Mouse (Mus musculus): ENCODE results near the gene Nfkbid.

Gene Nfkbid

DNA sequence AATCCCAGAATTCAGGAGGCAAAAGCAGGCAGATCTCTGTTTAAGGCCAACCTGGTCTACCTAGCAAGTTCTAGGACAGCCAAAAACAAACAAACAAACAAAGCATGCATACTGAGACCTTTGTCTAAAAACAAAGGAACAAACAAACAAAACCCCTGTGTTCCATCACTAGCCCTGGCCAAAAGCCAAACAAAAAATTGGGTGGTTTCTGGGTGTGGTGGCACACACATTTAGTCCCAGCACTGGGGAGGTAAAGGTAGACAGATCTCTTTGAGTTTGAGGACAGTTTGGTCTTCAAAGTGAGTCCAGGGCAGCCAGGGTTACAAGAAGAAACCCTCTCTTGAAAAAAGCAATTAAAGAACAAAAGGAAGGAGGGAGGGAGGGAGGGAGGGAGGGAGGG is 7.8 kb downstream of the Nfkbid start:
- DNase-seq (ENCODE audit: low read depth, low spot score) = no peak

DNA sequence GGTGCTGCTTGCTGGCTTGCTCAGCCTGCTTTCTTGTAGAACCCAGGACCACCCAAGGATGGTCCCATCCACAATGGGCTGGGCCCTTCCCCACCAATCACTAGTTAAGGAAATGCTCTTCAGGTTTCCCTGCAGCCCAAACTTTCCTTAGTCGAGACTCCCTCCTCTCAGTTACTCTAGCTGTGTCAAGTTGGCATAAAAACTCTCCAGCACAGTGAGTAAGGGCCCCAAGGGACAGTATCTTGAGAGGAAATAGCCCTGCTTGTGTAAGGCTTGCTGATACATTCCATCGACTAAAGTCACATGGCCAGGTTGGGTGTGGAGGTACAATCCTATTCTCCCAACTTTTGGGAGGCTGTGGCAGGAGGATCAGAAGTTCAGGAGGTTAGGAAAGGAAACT is 8.7 kb downstream of the Nfkbid start:
- no peak for DNase-seq (ENCODE audit: low read depth, low spot score)

DNA sequence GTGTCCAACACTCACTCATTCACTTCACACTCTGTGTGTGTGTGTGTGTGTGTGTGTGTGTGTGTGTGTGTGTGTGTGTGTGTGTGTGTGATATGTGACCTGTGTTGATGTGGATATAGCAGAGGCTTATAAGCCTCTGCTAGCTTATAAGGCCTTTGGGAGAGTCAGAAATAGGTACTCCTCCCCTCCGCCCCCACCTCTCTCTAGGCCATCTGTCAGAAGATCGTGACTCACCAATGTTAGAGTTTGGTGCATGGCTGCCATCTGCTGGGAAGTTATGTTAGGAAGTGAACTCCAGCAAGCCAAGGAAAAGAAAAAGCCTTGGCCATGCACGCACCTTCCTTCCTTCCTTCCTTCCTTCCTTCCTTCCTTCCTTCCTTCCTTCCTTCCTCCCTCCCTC is 10.3 kb downstream of the Nfkbid start:
- peak; percentile 38 for DNase-seq (ENCODE audit: low read depth, low spot score)

DNA sequence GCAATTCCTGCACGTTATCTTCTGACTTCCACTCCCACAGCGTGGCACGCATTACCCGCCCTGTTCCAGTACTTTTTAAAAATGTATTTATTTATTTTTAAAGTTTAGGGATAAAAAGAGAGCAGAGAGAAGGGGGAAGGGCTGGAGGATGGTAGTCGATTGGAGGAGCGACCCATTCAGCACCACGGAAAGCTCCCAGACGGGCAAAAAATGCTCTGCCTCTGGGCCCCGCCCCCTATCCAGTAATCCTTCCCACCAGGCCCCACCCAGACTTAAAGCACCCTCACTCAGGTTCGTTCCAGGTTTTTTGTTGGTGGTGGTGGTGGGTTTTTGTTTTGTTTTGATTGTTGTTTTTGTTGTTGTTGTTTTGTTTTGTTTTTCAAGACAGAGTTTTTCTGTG is 12.7 kb downstream of the Nfkbid start:
- DNase-seq (ENCODE audit: low read depth, low spot score) = no peak

DNA sequence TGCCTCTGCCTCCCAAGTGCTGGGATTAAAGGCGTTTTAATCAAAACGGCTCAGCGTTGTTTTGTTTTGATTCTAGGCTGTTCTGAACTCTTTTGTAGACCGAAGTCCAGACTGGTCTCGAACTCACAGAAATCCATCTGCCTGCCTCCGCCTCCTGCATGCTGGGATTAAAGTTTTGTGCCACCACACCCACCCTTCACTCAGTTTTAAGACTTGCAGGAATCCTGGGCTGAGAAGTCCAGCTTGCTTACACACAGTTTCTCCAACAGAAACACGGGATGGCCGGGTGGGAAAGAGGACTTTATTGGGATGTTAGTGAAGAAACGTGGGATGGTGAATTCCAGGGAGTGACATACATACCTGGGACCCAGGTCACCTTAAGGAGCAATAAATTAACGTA is 13.2 kb downstream of the Nfkbid start:
- DNase-seq (ENCODE audit: low read depth, low spot score) = no peak

DNA sequence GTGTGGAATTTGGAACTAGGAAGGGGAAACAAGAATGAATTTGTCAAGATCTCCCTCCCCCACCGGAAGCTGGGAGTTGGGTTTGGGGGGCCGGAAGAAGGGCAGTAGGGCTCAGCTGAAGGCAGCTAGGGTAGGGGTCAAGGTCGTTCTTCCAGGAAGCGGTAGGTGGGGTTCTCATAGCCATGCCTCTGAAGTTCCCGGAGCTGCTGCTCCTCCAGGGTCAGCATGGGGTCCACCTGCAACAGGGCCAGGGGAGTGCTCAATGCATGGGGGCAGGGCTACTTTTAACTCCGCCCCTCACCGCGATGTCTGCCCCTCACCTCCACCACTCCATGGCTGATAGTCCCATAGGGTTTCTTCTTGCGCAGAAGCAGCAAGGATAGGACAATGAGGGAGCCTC is 13.6 kb downstream of the Nfkbid start:
- no peak for DNase-seq (ENCODE audit: low read depth, low spot score)

DNA sequence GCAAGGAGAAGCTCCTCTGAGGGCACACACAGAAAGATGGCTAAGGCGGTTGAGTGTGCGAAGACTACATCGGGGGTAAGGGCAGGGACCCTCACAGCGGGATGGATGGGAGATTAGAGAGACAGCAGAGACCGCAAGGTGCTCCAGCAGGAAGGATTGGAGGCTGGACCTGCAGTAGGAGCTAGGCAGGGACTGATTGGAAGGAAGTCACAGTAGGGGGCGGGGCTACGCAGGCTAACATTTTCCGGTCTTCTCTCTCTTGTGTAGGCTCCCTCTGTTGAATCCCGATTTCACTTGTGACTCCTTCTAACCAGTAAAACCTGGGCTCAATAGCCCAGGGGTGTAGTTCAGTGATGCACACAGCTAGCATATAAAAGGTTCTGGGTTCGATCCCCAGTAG is 15.3 kb downstream of the Nfkbid start:
- DNase-seq (ENCODE audit: low read depth, low spot score) = no peak

DNA sequence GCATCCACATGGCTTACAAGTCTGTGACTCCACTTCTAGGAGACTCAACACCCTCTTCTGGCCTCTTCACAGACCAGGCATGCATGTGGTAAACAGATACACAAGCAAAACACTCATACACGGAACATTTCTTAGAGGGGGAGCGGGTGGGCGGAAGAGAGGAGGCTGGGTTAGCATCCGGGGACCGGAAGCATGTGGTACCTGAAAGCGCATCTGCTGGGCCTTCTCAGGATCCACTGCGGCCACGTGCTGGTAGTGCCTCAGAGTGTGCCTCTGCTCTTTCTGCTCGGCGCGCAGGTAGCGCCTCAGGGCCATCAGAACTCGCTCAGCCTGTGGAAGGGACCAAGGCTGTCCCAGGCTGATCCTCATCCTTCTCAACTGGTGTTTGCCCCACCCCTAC is 18.2 kb downstream of the Nfkbid start:
- DNase-seq (ENCODE audit: low read depth, low spot score) = no peak

DNA sequence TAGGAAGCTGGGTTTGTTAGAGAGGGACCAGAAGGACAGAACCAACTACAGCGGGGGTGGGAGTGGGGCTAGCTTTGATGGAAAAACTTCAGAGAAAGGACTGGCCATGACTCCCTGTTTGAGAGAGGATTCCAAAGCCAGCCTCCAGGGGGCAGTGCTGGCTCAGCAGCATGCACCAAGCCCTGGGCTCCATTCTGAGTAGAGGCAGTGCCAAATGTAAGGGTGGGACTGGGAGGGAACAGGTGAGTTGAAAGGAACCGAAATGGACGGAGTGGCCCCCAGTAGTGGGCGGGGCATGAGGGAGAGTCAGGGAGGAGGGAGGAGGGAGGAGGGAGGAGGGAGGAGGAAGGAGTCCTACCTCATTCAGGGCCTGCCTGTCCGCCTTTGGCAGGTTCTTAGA is 19.2 kb downstream of the Nfkbid start:
- no peak for DNase-seq (ENCODE audit: low read depth, low spot score)

DNA sequence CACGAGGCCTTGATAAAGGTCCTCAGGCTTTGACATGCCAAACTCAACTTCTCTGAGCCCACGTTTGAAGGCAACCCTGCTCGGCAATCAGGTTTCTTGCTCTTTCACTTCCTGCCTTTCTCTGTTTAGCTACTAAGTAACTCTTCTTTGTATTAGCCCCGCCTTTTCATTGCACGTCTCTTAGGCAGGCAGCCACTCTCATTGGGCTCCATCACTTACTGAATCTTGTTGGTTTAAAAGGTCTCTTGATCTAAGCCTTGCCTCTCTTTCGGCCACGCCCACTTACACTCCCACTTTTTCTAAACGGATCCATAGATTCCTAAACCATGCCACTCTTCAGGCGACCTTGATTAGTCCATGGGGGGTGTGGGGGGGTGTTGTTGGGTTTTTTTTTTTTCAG is 22.2 kb downstream of the Nfkbid start:
- no peak for DNase-seq (ENCODE audit: low read depth, low spot score)

DNA sequence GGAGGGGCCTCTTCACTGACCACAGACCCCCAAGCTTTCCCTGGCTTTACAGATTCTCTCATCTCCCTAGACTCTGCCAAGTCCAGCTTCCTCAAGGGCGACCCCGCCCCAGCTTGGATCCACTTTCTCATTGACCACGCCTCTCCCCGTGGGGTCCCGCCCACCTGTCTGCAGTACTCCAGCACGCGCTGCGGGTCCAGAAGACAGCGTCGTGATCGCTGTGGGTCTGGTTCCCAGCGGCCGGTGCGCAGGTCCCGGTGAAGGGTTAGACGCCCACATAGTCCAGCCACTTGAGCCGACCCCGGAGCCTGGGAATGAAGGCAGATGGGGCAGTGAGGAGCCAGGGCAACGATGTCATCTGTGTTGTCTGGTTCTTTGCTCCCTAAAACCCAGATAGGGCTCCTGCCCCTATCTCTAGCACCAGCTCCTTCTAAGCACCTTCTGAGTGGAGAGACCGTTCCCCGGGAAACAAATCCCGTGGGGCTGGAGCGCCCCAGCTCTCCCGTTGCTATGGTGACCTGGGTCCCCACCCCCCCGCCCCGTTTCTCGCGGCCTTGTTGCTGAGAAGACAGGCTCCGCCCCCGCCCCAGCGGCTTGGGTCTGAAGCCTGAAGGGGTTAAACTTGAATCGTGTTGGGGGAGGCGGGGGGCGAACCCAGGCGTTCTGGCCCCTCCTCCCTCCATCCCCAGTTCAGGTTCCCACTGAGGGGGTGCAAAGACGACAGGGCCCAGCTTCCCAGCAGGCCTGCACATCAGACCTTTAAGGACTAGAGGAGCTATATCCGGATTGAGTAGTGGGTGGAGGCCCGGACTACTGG is 22.8 kb downstream of the Nfkbid start:
- DNase-seq (ENCODE audit: low read depth, low spot score) = no peak

DNA sequence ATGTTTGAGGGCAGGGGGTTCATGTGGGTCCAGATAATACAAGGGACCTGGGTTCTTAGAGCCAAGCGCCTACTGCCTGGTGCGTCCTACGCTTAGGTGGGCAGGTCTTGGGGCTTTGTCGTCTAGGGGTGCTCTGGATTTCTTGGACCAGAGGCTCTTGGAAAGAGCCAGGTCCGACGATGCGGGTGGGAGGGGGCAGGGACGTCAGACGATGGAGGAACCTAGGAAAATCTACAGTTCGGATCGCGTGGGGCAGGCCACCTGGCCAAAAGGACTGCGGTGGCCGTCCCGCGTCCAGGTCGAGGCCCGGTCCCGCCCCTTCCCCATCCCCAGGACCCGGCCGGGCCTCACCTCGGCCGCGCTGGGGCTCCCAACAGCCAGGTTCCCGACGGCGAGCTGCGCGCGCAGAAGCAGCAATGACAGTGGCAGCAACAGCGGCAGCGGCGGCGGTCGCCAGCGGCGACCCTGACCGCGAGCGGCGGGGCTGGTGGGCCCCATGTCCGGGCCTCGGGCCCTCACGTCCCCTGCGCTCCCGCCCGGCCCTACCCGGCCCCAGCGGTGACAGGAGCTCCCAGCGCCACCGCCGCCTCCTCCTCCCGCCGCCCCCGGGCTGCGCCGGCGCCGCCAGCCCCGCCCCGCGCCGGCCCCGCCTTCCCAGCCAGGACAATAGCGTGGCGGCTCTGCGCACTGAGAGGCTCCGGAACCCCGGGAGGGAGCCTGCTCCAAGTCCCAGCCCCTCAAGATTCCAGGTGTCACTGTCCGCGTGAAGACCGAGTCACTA is 23.6 kb downstream of the Nfkbid start, which contains the start of gene Aplp1:
Gene Aplp1, minus strand, starts transcription at position 565 of the 781 bp plus-strand sequence.
- no peak for DNase-seq (ENCODE audit: low read depth, low spot score)

DNA sequence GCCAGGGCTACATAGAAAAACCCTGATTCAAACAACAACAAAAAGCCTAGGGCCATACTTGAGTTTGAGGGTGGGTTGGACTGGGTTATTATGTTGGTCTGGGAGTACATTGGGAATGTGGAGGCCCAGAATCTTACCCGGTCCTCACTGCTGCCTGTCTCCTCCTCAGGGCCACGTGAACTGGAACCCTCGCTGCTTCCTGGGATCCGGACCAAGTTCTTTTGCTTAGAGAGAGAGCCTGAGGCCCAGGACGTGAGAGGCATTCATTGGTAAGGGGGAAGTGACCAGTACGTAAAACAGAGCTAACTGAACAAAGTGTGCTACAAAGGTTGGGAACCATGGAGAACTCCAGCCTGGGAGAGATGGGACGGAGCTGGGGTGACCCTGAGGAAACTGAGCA is 28.7 kb downstream of the Nfkbid start:
- no peak for DNase-seq (ENCODE audit: low read depth, low spot score)

DNA sequence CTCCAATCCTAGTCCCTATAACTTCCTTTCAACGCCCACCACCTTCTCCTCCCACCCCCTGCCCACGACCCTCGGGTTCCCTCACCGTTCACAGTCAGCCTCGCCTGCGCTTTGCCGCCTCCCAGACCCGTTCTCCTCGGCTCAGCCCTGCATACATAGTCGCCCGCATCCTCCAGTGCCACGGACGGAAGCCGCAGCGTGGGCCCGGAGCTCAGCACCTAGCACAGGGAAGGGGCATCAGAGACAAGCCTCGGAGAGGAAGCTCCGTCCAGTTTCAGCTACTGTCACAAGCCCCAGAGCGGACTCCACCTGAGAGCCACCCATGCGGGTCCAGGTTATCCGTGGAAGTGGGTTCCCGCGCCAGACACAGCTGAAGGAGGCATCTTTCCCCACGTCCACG is 31.8 kb downstream of the Nfkbid start:
- DNase-seq (ENCODE audit: low read depth, low spot score) = no peak

DNA sequence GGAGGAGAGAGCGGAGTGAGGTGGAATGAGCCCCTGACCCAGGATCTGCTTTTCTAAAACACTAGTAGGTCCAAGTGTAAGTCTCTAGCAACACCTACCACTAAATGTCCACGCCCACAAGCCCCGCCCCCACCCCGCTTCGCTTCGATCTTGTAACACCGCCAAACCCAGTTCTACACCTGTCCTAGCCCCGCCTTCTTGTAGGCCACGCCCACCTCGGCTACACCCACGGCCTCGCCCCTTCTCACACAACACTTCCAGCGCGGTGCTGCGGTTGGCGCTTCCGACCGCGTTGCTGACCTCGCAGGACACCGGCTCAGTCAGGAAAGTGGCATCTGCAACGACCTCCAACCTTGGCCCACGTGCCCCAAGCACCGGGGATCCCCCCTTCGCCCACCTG is 32.2 kb downstream of the Nfkbid start:
- DNase-seq (ENCODE audit: low read depth, low spot score) = no peak

DNA sequence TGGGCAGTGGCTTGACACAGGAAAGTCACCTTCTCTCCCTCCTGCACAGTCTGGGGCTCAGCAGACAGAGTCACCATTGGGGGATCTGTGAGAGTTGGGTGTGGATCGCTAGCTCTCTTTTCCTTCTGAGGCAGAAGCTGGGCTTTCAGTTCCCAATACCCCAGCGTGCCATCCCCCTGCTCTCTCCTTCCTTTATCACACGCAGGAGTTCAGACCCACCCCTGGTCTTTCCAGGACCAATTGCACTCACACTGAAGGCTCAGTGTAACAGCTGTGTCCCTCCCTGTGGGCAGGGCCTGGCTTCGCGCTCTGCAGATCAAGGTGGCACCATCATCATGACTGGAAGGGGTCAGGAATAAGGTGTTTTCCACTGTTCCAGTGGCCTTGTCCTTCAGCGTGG is 32.7 kb downstream of the Nfkbid start:
- no peak for DNase-seq (ENCODE audit: low read depth, low spot score)

DNA sequence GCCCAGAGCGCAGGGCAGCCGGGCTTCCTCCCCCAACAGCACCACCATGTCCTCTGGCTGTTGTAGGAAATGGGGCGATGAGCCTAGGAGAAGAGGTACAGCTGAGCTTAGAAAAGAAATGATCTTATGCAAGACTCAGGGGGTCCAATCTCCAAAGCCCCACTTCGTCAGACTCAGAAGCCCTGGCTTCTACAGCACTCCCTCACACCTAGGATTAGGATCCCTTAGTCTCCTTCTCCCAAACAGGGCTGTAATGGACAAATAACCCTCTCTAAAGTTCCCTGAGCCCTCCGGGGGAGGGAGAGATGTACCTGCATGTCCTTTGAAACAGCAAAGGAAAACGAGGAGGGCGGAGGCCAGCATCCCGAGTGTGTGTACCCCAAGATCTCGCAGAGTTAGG is 35.0 kb downstream of the Nfkbid start:
- no peak for DNase-seq (ENCODE audit: low read depth, low spot score)

DNA sequence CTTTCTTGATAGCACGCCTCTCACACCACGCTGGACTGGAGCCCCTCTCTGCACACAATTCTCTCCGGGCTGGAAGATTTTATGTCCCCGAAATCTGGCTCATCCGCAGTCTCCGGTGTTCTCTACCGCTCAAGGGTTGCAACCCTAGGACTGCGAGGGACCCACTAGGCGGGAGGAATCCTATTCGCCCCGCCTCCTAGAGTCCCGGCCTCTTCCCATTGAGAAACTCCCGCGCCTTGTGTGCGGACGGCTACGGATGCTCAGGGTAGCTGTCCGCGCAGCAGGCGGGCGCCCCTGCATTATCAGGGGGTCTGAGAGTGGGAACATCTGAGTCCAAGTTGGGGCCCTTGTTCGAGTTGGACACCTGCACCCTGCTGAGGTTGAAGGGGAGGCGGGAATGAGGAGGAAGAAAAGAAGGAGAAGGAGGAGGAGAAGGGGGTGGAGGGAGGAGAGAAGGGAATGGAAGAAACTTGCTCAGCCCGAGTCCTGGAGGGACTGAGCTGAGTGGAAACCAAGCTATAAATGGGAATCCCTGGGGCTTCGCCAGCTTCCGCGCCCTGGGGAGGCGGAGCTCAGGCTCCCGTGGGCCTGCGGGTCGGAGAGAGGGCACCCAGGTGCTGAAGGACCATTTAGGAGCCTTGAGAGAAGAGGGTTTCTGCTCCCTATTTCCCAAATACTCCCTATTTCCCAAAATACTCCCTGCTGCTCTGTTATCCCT is 35.5 kb downstream of the Nfkbid start:
- no peak for DNase-seq (ENCODE audit: low read depth, low spot score)

DNA sequence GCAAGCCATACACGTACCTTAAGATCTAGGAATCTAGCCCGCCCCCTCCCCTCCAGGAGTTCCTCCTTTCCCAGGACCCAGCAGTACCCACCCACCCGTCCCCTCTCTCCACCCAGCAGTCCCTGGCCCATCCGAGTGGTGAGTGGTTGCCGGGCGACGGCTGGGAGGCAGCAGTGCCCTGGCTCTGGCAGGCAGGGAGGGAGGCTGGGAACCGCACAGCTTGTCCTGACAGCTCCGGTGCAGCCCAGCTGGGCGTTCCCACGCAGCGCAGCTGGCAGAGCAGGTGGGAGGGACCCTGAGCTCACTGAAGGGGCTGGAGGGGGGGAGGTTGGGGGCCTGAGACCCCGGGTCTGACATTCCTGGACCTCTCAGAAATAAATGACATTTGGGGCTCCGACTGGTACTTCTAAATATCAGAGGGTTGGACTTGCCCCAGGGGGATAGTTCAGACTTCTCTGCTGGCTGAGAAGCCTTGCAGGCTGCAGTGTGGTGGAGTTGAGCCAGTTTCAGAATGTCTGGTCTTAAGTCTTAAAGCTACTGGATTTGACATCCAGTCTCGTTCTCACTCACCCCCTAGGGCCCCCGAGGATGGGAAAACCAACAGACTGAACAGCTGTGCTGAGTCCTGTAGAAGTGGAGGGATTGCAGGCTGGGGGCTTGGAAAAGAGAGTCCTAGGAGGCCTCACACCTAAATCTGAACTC is 36.2 kb downstream of the Nfkbid start, which contains the start of the genes Kirrel2 and Nphs1:
Gene Kirrel2, minus strand, starts transcription at position 62 of the 702 bp plus-strand sequence.
Gene Nphs1, plus strand, starts transcription at position 687 of the 702 bp plus-strand sequence.
- no peak for DNase-seq (ENCODE audit: low read depth, low spot score)

DNA sequence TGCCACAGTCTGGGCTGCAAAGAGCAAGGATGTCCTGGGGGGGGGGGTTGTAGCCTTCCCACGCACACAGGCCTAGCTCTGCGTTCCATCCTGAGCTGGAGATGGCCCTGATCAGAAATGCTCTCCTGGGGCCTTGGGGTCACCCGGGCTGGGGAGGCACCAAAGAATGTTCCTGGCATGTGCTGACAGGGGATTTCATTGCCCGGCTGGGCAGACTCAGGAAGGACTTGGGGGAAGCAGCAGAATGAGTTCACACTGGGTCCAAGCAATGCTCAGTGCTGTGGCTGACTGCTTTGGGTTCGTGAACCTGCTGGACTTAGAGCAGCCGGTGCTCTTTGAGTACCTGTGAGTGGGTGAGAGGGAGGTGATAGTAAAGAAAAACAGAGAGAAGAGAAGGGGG is 38.0 kb downstream of the Nfkbid start:
- DNase-seq (ENCODE audit: low read depth, low spot score) = no peak

DNA sequence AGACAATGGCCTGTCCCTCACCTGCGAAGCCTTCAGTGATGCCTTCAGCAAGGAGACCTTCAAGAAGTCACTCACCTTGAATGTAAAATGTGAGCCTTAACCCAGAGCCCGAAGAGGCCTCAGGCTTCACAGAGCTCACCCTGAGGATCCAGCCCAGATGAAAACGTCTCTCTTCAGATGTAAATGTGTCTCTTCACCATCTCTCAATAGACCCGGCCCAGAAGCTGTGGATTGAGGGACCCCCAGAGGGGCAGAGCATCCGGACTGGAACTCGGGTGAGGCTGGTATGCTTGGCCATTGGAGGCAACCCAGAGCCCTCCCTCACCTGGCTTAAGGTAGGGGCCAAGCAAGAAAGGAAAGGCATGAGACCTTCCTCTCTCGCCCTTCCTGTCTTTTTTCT is 42.0 kb downstream of the Nfkbid start:
- DNase-seq (ENCODE audit: low read depth, low spot score) = no peak

DNA sequence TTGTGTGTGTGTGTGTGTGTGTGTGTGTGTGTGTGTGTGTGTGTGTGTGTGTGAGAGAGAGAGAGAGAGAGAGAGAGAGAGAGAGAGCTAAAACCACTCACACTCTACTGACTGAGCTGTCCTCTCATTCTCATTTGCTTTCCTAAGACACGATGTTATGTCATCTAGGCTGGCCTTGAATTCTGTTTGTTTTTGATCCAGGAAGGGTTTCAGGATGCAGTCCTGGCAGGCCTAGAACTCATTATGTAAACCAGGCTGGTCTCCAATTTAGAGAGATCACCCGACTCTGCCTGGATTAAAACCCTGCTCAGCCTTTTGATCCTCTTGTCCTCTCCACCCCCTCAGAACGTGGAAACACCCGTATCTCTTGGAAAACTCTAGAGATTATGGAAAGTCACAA is 42.5 kb downstream of the Nfkbid start:
- no peak for DNase-seq (ENCODE audit: low read depth, low spot score)

Data from skeletal muscle tissue, adult 2 months (tissue).